Mouse (Mus musculus) intestine, embryonic 14.5 days (tissue): ENCODE measurements around the gene Elf2. TPM values are rescaled to one million over a fixed set of nuclear protein-coding genes. Genes with fewer than 3 reads are reported as not detected.

Source experiments
- ATAC-seq: fragments of 200-750 bp; cut with Nextera tagmentation; replicated peaks from 2 replicates; pipeline ENCODE4 v1.8.0; 2017; ENCODE audit warnings: low read depth, moderate number of reproducible peaks, moderate TSS enrichment, moderate library complexity; ENCODE audit not compliant: low FRiP score, low TSS enrichment
- DNase-seq: peaks from one replicate; pipeline ENCODE4 v3.0.0-alpha.2; 2018; ENCODE audit warnings: low spot score
- H3K27ac ChIP-seq: fragments of 300-500 bp; sonication (generic); 2 replicates; pipeline ENCODE4 v1.5.1; 2014; ENCODE audit warnings: low read depth, mild to moderate bottlenecking, control low read depth
- H3K27me3 ChIP-seq: fragments of 300-500 bp; sonication (generic); replicated peaks from 2 replicates; pipeline ENCODE4 v1.6.1; 2014; ENCODE audit warnings: low read length, control low read depth; ENCODE audit not compliant: control insufficient read depth, insufficient read depth
- H3K36me3 ChIP-seq: fragments of 300-500 bp; sonication (generic); 2 replicates; pipeline ENCODE4 v1.6.1; 2014; ENCODE audit warnings: low read length, control low read depth; ENCODE audit not compliant: control insufficient read depth, insufficient read depth
- H3K4me1 ChIP-seq: fragments of 300-500 bp; sonication (generic); replicated peaks from 2 replicates; pipeline ENCODE4 v1.6.1; 2014; ENCODE audit warnings: low read length, control low read depth, mixed read lengths; ENCODE audit not compliant: control insufficient read depth, insufficient read depth
- H3K4me2 ChIP-seq: fragments of 300-500 bp; sonication (generic); 2 replicates; pipeline ENCODE4 v1.6.1; 2014; ENCODE audit warnings: low read length
- H3K4me3 ChIP-seq: fragments of 300-500 bp; sonication (generic); 2 replicates; pipeline ENCODE4 v1.5.1; 2014; ENCODE audit warnings: low read depth, low read length, control low read depth, mixed read lengths
- H3K9ac ChIP-seq: fragments of 300-500 bp; sonication (generic); 2 replicates; pipeline ENCODE4 v1.6.1; 2014; ENCODE audit warnings: mild to moderate bottlenecking, low read length
- H3K9me3 ChIP-seq: fragments of 300-500 bp; sonication (generic); 2 replicates; pipeline ENCODE4 v1.6.1; 2016; ENCODE audit warnings: low read length, control low read depth; ENCODE audit not compliant: control insufficient read depth
- WGBS: fragments of 180-500 bp; shearing (Covaris S2); extraction: QIAGEN DNeasy Blood & Tissue Kit; methylation state at CpG from one replicate; pipeline ENCODE4 v1.1.7; 2014; 5-methylcytosine and 5-hydroxymethylcytosine counted together
- polyA plus RNA-seq: library from polyadenylated mRNA; unstranded; fragments of >200 nt; fragmentation: Nextera tagmentation; extraction: Ambion mirVana; gene quantifications from 2 replicates; pipeline ENCODE4 v1.2.1, GENCODE M21; 2014

Elf2 gene
- polyA plus RNA-seq = 57.4 and 65.1 TPM in 2 replicates

- Histone ChIP-seq H3K27ac (peak within 1 kb of the TSS; percentile 94), H3K4me3 (peak within 1 kb of the TSS; percentile 78), H3K4me2 (peak within 1 kb of the TSS; percentile 76), H3K9ac (peak within 1 kb of the TSS; percentile 79), H3K27me3 (no peaks in the 10 kb centered on the region), H3K4me1 (peaks cover 4% of the 10 kb centered on the region), H3K36me3 (no peaks in the 10 kb centered on the region), H3K9me3 (peaks cover 4% of the 10 kb centered on the region; the same call in 1 of the 2 replicates)
- DNase-seq (peak; percentile 92), ATAC-seq (peak; percentile 86)
- under 1% methylated on average over 66 of the region's 87 CpGs for WGBS
Measured at GRCm38 (mm10) chr3:51340552-51341267, at the start of gene Elf2. TSS of gene Elf2 (minus strand) at chr3:51340663.

- DNase-seq = peak; percentile 56
- ATAC-seq = no peak
Measured at GRCm38 (mm10) chr3:51388904-51389303, 48.4 kb upstream of the Elf2 start.

GRCm38 (mm10) chr3:51387868-51388381 lies 47.5 kb upstream of the Elf2 start:
- no peak overlapping the region for H3K9ac ChIP-seq
- H3K4me1 ChIP-seq = no peaks in the 10 kb centered on the region
- H3K4me3 ChIP-seq = no peak overlapping the region
- H3K9me3 ChIP-seq = no peaks in the 10 kb centered on the region
- ATAC-seq (no peak), DNase-seq (no peak)
- H3K4me2 ChIP-seq = no peak overlapping the region
- no peak overlapping the region for H3K27ac ChIP-seq
- WGBS = 65% methylated on average over 8 of the region's 8 CpGs
- 0 out of 2 replicates have a peak, but pooled peaks cover 4% of the 10 kb centered on the region for H3K27me3 ChIP-seq
- no peaks in the 10 kb centered on the region for H3K36me3 ChIP-seq

More at GRCm38 (mm10) chr3:51388904-51389303, 48.4 kb upstream of the Elf2 start:
- H3K9me3 ChIP-seq = no peaks in the 10 kb centered on the region
- 0 out of 2 replicates have a peak, but pooled peaks cover 4% of the 10 kb centered on the region for H3K27me3 ChIP-seq
- 0 out of 2 replicates have a peak overlapping the region, but pooled peaks have one; percentile 16 for H3K9ac ChIP-seq
- 3% methylated on average over 13 of the region's 13 CpGs for WGBS
- H3K4me1 ChIP-seq = no peaks in the 10 kb centered on the region
- no peak overlapping the region for H3K27ac ChIP-seq
- H3K4me2 ChIP-seq = peak overlapping the region; percentile 46
- 0 out of 2 replicates have a peak overlapping the region, but pooled peaks have one; percentile 6 for H3K4me3 ChIP-seq
- H3K36me3 ChIP-seq = no peaks in the 10 kb centered on the region

GRCm38 (mm10) chr3:51387134-51387451 lies 46.6 kb upstream of the Elf2 start:
- no peaks in the 10 kb centered on the region for H3K4me1 ChIP-seq
- H3K36me3 ChIP-seq = no peaks in the 10 kb centered on the region
- ATAC-seq (no peak), DNase-seq (no peak)
- 0 out of 2 replicates have a peak, but pooled peaks cover 4% of the 10 kb centered on the region for H3K27me3 ChIP-seq
- H3K9ac ChIP-seq = no peak overlapping the region
- no peaks in the 10 kb centered on the region for H3K9me3 ChIP-seq
- 80% methylated on average over 3 of the region's 3 CpGs for WGBS
- no peak overlapping the region for H3K27ac ChIP-seq
- H3K4me3 ChIP-seq = no peak overlapping the region
- H3K4me2 ChIP-seq = no peak overlapping the region

- Histone ChIP-seq H3K27ac (no peak overlapping the region), H3K9ac (no peak overlapping the region), H3K4me1 (no peaks in the 10 kb centered on the region), H3K36me3 (no peaks in the 10 kb centered on the region), H3K4me2 (no peak overlapping the region), H3K9me3 (no peaks in the 10 kb centered on the region), H3K4me3 (no peak overlapping the region), H3K27me3 (0 out of 2 replicates have a peak, but pooled peaks cover 4% of the 10 kb centered on the region)
- ATAC-seq (no peak), DNase-seq (no peak)
- 47% methylated on average over 12 of the region's 12 CpGs for WGBS
Measured at GRCm38 (mm10) chr3:51386441-51387133, 46.1 kb upstream of the Elf2 start.

GRCm38 (mm10) chr3:51383409-51383808 lies 42.9 kb upstream of the Elf2 start:
- no peak overlapping the region for H3K9ac ChIP-seq
- ATAC-seq (no peak), DNase-seq (no peak)
- 80% methylated on average over 12 of the region's 12 CpGs for WGBS
- no peak overlapping the region for H3K4me3 ChIP-seq
- no peaks in the 10 kb centered on the region for H3K36me3 ChIP-seq
- no peak overlapping the region for H3K27ac ChIP-seq
- 0 out of 2 replicates have a peak, but pooled peaks cover 4% of the 10 kb centered on the region for H3K27me3 ChIP-seq
- H3K4me1 ChIP-seq = peaks cover 6% of the 10 kb centered on the region; the same call in 1 of the 2 replicates
- H3K4me2 ChIP-seq = no peak overlapping the region
- H3K9me3 ChIP-seq = no peaks in the 10 kb centered on the region

- ATAC-seq = no peak
- DNase-seq = no peak
- H3K27me3 ChIP-seq = no peaks in the 10 kb centered on the region
- peaks cover 10% of the 10 kb centered on the region; the same call in 1 of the 2 replicates for H3K4me1 ChIP-seq
- no peaks in the 10 kb centered on the region for H3K36me3 ChIP-seq
- no peak overlapping the region for H3K9ac ChIP-seq
- no peak overlapping the region for H3K4me3 ChIP-seq
- H3K9me3 ChIP-seq = no peaks in the 10 kb centered on the region
- no peak overlapping the region for H3K4me2 ChIP-seq
- WGBS = 74% methylated on average over 2 of the region's 5 CpGs
- no peak overlapping the region for H3K27ac ChIP-seq
Measured at GRCm38 (mm10) chr3:51380660-51381014, 40.2 kb upstream of the Elf2 start.

- H3K4me3 ChIP-seq = no peak overlapping the region
- no peak for DNase-seq
- H3K36me3 ChIP-seq = no peaks in the 10 kb centered on the region
- no peak overlapping the region for H3K27ac ChIP-seq
- no peak overlapping the region for H3K4me2 ChIP-seq
- H3K9me3 ChIP-seq = 0 out of 2 replicates have a peak, but pooled peaks cover under 1% of the 10 kb centered on the region
- H3K4me1 ChIP-seq = peaks cover 10% of the 10 kb centered on the region; the same call in 1 of the 2 replicates
- no peaks in the 10 kb centered on the region for H3K27me3 ChIP-seq
- no peak for ATAC-seq
- no peak overlapping the region for H3K9ac ChIP-seq
- WGBS = 79% methylated on average over 5 of the region's 5 CpGs
Measured at GRCm38 (mm10) chr3:51379786-51380659, 39.6 kb upstream of the Elf2 start.
